Mouse (Mus musculus) forebrain, embryonic 11.5 days (tissue): ENCODE data around the gene Cd300ld5. TPM values are rescaled to one million over a fixed set of nuclear protein-coding genes. Genes with fewer than 3 reads are reported as not detected.
"Not testable (repeated sequence)": the region's sequence is repeated elsewhere in the genome, so short reads cannot be mapped to it uniquely, and the experiment has no call there.

Experiments used
- ATAC-seq: fragments of 200-750 bp; cut with Nextera tagmentation; replicated peaks from 2 replicates; pipeline ENCODE4 v1.8.0; 2017; ENCODE audit warnings: moderate TSS enrichment; ENCODE audit not compliant: low FRiP score
- DNase-seq: peaks from one replicate; pipeline ENCODE4 v3.0.0-alpha.2; 2017; ENCODE audit warnings: low spot score
- H3K27ac ChIP-seq: fragments of 300-500 bp; sonication (generic); 2 replicates; pipeline ENCODE4 v1.5.1; 2014; ENCODE audit warnings: low read depth, low read length
- H3K27me3 ChIP-seq: fragments of 300-500 bp; sonication (generic); 2 replicates; pipeline ENCODE4 v1.6.1; 2014; ENCODE audit warnings: mild to moderate bottlenecking, low read length, mixed read lengths; ENCODE audit not compliant: control insufficient read depth, insufficient read depth
- H3K36me3 ChIP-seq: fragments of 300-500 bp; sonication (generic); 2 replicates; pipeline ENCODE4 v1.6.1; 2014; ENCODE audit warnings: mild to moderate bottlenecking, low read length, moderate library complexity, mixed read lengths; ENCODE audit not compliant: control insufficient read depth, insufficient read depth
- H3K4me1 ChIP-seq: fragments of 300-500 bp; sonication (generic); replicated peaks from 2 replicates; pipeline ENCODE4 v1.6.1; 2014; ENCODE audit warnings: low read length, mixed read lengths; ENCODE audit not compliant: control insufficient read depth, insufficient read depth
- H3K4me2 ChIP-seq: fragments of 300-500 bp; sonication (generic); 2 replicates; pipeline ENCODE4 v1.6.1; 2014; ENCODE audit warnings: low read depth, mild to moderate bottlenecking, low read length, moderate library complexity, mixed read lengths; ENCODE audit not compliant: severe bottlenecking
- H3K4me3 ChIP-seq: fragments of 300-500 bp; sonication (generic); 2 replicates; pipeline ENCODE4 v1.5.1; 2014; ENCODE audit warnings: low read depth, low read length
- H3K9ac ChIP-seq: fragments of 300-500 bp; sonication (generic); 2 replicates; pipeline ENCODE4 v1.6.1; 2014; ENCODE audit warnings: low read length
- H3K9me3 ChIP-seq: fragments of 300-500 bp; sonication (generic); 2 replicates; pipeline ENCODE4 v1.6.1; 2016; ENCODE audit warnings: low read length, mixed read lengths; ENCODE audit not compliant: control insufficient read depth
- WGBS: fragments of 180-500 bp; shearing (Covaris S2); extraction: QIAGEN DNeasy Blood & Tissue Kit; methylation state at CpG from one replicate; pipeline ENCODE4 v1.1.7; 2014; 5-methylcytosine and 5-hydroxymethylcytosine counted together
- polyA plus RNA-seq: library from polyadenylated mRNA; unstranded; fragments of >200 nt; fragmentation: Nextera tagmentation; extraction: Ambion mirVana; gene quantifications from 2 replicates; pipeline ENCODE4 v1.2.1, GENCODE M21; 2014

Gene Cd300ld5
- polyA plus RNA-seq, result not detected in 2 replicates

- H3K27ac ChIP-seq, ATAC-seq, H3K4me3 ChIP-seq, H3K4me2 ChIP-seq, H3K9ac ChIP-seq, H3K9me3 ChIP-seq, DNase-seq, H3K27me3 ChIP-seq, H3K36me3 ChIP-seq, H3K4me1 ChIP-seq: not testable (repeated sequence)
- WGBS, result no CpG with 5 or more reads among the region's 6 CpGs
Measured at GRCm38 (mm10) chr11:115037669-115038068, at the start of gene Cd300ld5. Gene Cd300ld5 (minus strand): TSS chr11:115037769.

GRCm38 (mm10) chr11:115086213-115086612 is 48.6 kb upstream of the Cd300ld5 start:
- no peak for DNase-seq
- H3K9ac ChIP-seq, result no peak overlapping the region
- no peak overlapping the region for H3K4me3 ChIP-seq
- peaks cover 4% of the 10 kb centered on the region; the same call in 1 of the 2 replicates for H3K27me3 ChIP-seq
- 68% methylated on average over 7 of the region's 7 CpGs for WGBS
- 0 out of 2 replicates have a peak, but pooled peaks cover 5% of the 10 kb centered on the region for H3K4me1 ChIP-seq
- H3K9me3 ChIP-seq, result no peaks in the 10 kb centered on the region
- H3K36me3 ChIP-seq, result no peaks in the 10 kb centered on the region
- no peak overlapping the region for H3K27ac ChIP-seq
- no peak overlapping the region for H3K4me2 ChIP-seq
- no peak for ATAC-seq

GRCm38 (mm10) chr11:115085064-115085463 is 47.5 kb upstream of the Cd300ld5 start:
- no peaks in the 10 kb centered on the region; the same call in 1 of the 2 replicates for H3K27me3 ChIP-seq
- H3K4me2 ChIP-seq, result no peak overlapping the region
- H3K9me3 ChIP-seq, result no peaks in the 10 kb centered on the region
- H3K9ac ChIP-seq, result no peak overlapping the region; the same call in 1 of the 2 replicates
- WGBS, result 62% methylated on average over 8 of the region's 8 CpGs
- no peak overlapping the region for H3K27ac ChIP-seq
- ATAC-seq (no peak), DNase-seq (no peak)
- H3K4me3 ChIP-seq, result no peak overlapping the region
- H3K36me3 ChIP-seq, result no peaks in the 10 kb centered on the region
- H3K4me1 ChIP-seq, result 0 out of 2 replicates have a peak, but pooled peaks cover 5% of the 10 kb centered on the region

GRCm38 (mm10) chr11:115084595-115084994 is 47.0 kb upstream of the Cd300ld5 start:
- H3K27me3 ChIP-seq, result no peaks in the 10 kb centered on the region; the same call in 1 of the 2 replicates
- no peak overlapping the region for H3K4me3 ChIP-seq
- H3K4me2 ChIP-seq, result no peak overlapping the region
- H3K36me3 ChIP-seq, result no peaks in the 10 kb centered on the region
- no peak overlapping the region for H3K27ac ChIP-seq
- H3K9me3 ChIP-seq, result no peaks in the 10 kb centered on the region
- ATAC-seq, result no peak
- H3K9ac ChIP-seq, result no peak overlapping the region
- no peak for DNase-seq
- 31% methylated on average over 12 of the region's 12 CpGs for WGBS
- H3K4me1 ChIP-seq, result 0 out of 2 replicates have a peak, but pooled peaks cover 5% of the 10 kb centered on the region

DNA sequence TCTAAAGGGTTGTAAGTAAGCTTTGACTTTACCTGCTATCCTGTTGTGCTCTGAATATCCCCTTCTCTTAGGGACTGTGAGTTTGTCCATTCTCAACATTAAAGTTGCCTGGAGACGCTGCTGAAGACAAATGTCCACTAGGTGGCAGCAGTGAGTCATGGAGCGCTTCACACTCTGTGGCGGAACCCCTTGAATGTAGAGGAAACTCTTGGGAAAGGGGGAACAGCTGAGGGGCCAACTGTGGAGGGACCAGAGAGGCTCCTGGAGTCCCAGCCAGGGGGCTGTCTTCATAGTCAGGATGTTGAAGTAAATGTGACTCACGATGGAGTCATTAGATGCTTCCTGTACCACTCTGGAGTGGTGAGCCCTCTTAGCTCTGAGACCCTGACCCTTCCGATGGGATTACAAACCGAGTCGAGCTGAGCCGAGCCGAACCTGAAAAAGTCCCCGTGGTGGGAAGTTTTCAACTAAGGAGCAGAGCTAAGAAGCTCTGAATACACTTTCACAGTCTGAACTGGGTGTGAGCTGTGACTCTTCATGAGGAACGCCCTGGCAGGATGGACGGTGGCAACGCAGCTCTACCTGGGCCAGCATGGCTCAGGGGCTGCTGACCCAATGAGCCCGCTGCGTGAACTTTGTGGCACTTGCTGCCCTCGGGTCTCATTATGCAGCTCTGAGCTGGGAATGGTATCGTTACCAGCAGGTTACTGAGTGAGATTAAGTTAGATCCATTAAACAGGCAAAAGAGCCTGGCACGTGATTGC is 46.0 kb upstream of the Cd300ld5 start:
- H3K4me3 ChIP-seq, result no peak overlapping the region
- H3K9me3 ChIP-seq, result no peaks in the 10 kb centered on the region
- H3K4me2 ChIP-seq, result no peak overlapping the region
- H3K9ac ChIP-seq, result no peak overlapping the region
- whole genome bisulfite sequencing, result 43% methylated on average over 18 of the region's 18 CpGs
- no peak overlapping the region for H3K27ac ChIP-seq
- H3K36me3 ChIP-seq, result no peaks in the 10 kb centered on the region
- no peak for ATAC-seq
- H3K4me1 ChIP-seq, result 0 out of 2 replicates have a peak, but pooled peaks cover 5% of the 10 kb centered on the region
- DNase-seq, result peak; percentile 83
- H3K27me3 ChIP-seq, result no peaks in the 10 kb centered on the region; the same call in 1 of the 2 replicates

- ATAC-seq, result no peak
- H3K27ac ChIP-seq, result no peak overlapping the region
- DNase-seq, result no peak
- no peaks in the 10 kb centered on the region for H3K9me3 ChIP-seq
- H3K4me3 ChIP-seq, result no peak overlapping the region
- WGBS, result 75% methylated on average over 6 of the region's 6 CpGs
- no peaks in the 10 kb centered on the region; the same call in 1 of the 2 replicates for H3K27me3 ChIP-seq
- H3K36me3 ChIP-seq, result no peaks in the 10 kb centered on the region
- 0 out of 2 replicates have a peak, but pooled peaks cover 5% of the 10 kb centered on the region for H3K4me1 ChIP-seq
- H3K9ac ChIP-seq, result no peak overlapping the region
- H3K4me2 ChIP-seq, result no peak overlapping the region
Measured at GRCm38 (mm10) chr11:115082196-115082595, 44.6 kb upstream of the Cd300ld5 start.

GRCm38 (mm10) chr11:115081373-115081772 is 43.8 kb upstream of the Cd300ld5 start:
- no peaks in the 10 kb centered on the region; the same call in 1 of the 2 replicates for H3K27me3 ChIP-seq
- 71% methylated on average over 3 of the region's 3 CpGs for WGBS
- no peaks in the 10 kb centered on the region for H3K9me3 ChIP-seq
- no peak overlapping the region for H3K9ac ChIP-seq
- no peaks in the 10 kb centered on the region for H3K36me3 ChIP-seq
- H3K4me3 ChIP-seq, result no peak overlapping the region
- ATAC-seq (no peak), DNase-seq (no peak)
- no peak overlapping the region for H3K27ac ChIP-seq
- no peak overlapping the region for H3K4me2 ChIP-seq
- 0 out of 2 replicates have a peak, but pooled peaks cover 5% of the 10 kb centered on the region for H3K4me1 ChIP-seq

GRCm38 (mm10) chr11:115080886-115081285 is 43.3 kb upstream of the Cd300ld5 start:
- Histone ChIP-seq H3K27me3 (no peaks in the 10 kb centered on the region; the same call in 1 of the 2 replicates), H3K27ac (no peak overlapping the region), H3K9ac (no peak overlapping the region), H3K4me2 (no peak overlapping the region), H3K9me3 (no peaks in the 10 kb centered on the region), H3K4me3 (no peak overlapping the region), H3K36me3 (no peaks in the 10 kb centered on the region), H3K4me1 (0 out of 2 replicates have a peak, but pooled peaks cover 5% of the 10 kb centered on the region)
- 40% methylated on average over 13 of the region's 13 CpGs for WGBS
- DNase-seq, result peak; percentile 72
- no peak for ATAC-seq
